Mouse (Mus musculus) spleen, adult 2 months (tissue): ENCODE measurements around the gene Srsf2.

Experiments used
- CTCF ChIP-seq: fragments of 200-500 bp; IDR thresholded peaks from 2 replicates; pipeline ENCODE4 v1.5.1; 2011; ENCODE audit warnings: mild to moderate bottlenecking, inconsistent platforms; ENCODE audit not compliant: insufficient read depth, insufficient read length, insufficient replicate concordance; ENCODE audit errors: extremely low read depth
- POLR2A ChIP-seq: fragments of 200-500 bp; IDR thresholded peaks from 2 replicates; pipeline ENCODE4 v1.6.1; 2011; ENCODE audit warnings: low read depth, low read length, inconsistent platforms

DNA sequence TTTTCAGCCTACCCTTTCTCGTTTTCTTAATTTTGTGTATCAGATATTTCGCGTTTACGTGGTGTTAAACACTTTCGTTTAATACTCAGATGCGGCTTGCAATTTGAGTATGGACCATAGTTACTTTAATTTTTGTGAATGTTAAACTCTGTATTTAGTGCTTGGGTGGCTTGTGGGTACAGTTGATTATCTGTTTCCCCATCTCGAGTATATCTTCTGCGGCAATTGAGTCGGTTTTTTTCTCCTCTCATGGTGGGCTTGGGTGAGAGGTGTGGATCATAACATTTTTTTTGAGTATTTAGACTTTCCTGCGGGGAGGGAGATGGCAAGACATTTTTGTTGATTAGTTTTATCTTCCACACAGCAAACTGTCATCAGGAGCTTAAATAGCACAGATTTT, 1.4 kb upstream of the Srsf2 start:
- TF ChIP-seq CTCF (no peak), POLR2A (no peak)
